Comparison of ENCODE assay signal across 13 mouse cellular contexts in the genomic region with DNA sequence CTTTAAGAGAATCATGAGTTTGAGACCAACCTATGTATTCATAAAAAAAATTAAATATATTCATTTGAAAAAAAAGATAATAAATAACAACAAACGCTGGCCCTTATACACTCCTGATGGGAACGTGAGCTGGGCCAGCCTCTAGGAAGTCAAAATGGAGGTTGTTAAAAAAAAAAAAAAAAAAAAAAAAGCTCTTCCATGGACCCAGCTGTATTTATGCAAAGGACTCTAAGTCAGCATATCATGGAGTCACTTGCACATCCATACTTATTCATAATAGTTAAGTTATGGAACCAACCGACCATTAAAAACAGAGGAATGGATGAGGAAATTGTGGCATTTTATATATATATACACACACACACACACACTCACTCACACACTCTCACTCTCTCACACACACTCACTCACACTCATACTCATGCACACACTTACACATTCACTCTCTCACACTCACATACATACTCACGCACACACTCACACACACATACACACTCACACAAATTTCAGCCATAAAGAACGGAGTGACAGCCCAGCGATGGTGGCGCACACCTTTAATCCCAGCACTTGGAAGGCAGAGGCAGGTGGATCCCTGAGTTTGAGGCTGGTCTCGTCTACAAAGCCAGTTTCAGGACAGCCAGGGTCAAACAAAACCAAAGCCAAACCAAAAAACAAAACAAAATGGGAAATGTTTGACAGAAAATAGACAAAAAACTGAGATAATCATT. TPM values are rescaled to one million over a fixed set of nuclear protein-coding genes. Genes with fewer than 3 reads are reported as not detected.
DNase-seq lines count a peak whose midpoint lies in the region; ATAC-seq and TF ChIP-seq lines count a peak whose summit lies in the region.
"Had no signal": no experiment of that assay in that cellular context is flagged by ENCODE, and none has a peak within 500 bp of the region (broad histone marks: within the 10 kb centered on the region; RNA-seq: fewer than 3 reads in every experiment).

No protein-coding gene starts in this region.

- no peak overlapping the region; the same call in 1 of the 2 replicates for H3K4me3 ChIP-seq in left cerebral cortex, adult 2 months
- peak overlapping the region; percentile 32 for H3K4me3 ChIP-seq in thymus, adult 2 months (ENCODE audit: control insufficient read depth, insufficient read depth, low read length)
- peak overlapping the region; percentile 53 for H3K4me3 ChIP-seq in small intestine, adult 2 months (ENCODE audit: low read depth, low read length)
- no peak overlapping the region for H3K4me3 ChIP-seq in hindbrain, embryonic 14.5 days (replicated peaks; ENCODE audit: low read length)
- H3K4me3 ChIP-seq: limb, embryonic 13.5 days; neural tube, embryonic 13.5 days had no signal

- H3K4me1 ChIP-seq in thymus, adult 2 months (replicated peaks; ENCODE audit: control insufficient read depth, insufficient read depth, low read length) = peaks cover 10% of the 10 kb centered on the region
- H3K4me1 ChIP-seq in small intestine, adult 2 months (ENCODE audit: control insufficient read depth, insufficient read depth, insufficient read length, low read length) = peaks cover 6% of the 10 kb centered on the region; the same call in 1 of the 2 replicates
- no peaks in the 10 kb centered on the region for H3K4me1 ChIP-seq in hindbrain, embryonic 14.5 days (replicated peaks; ENCODE audit: control insufficient read depth, insufficient read depth, low read length)
- H3K4me1 ChIP-seq: neural tube, embryonic 13.5 days had no signal

- H3K27ac ChIP-seq in left cerebral cortex, adult 2 months = peak overlapping the region; percentile 4; the same call in 1 of the 2 replicates
- H3K27ac ChIP-seq in thymus, adult 2 months (ENCODE audit: control insufficient read depth, insufficient read depth, low read length) = peak overlapping the region; percentile 81
- peak overlapping the region; percentile 96 for H3K27ac ChIP-seq in small intestine, adult 2 months (ENCODE audit: insufficient read depth, low read depth, low read length)
- no peak overlapping the region for H3K27ac ChIP-seq in hindbrain, embryonic 14.5 days
- H3K27ac ChIP-seq: hindbrain, postnatal 0 days; limb, embryonic 13.5 days; neural tube, embryonic 13.5 days had no signal

- TF ChIP-seq POLR2A in thymus, adult 2 months (IDR thresholded peaks at IDR 0.05; ENCODE audit: control insufficient read depth, extremely low read depth, insufficient read depth, low read length, poor library complexity) = no peak
- TF ChIP-seq POLR2A in small intestine, adult 2 months (IDR thresholded peaks at IDR 0.05; ENCODE audit: low read depth, low read length) = no peak

- no peak overlapping the region for H3K4me2 ChIP-seq in hindbrain, embryonic 14.5 days (replicated peaks)
- H3K4me2 ChIP-seq: limb, embryonic 13.5 days; neural tube, embryonic 13.5 days had no signal

- TF ChIP-seq CTCF in left cerebral cortex, adult 2 months (IDR thresholded peaks at IDR 0.05) = no peak
- TF ChIP-seq CTCF in thymus, adult 2 months (IDR thresholded peaks at IDR 0.05; ENCODE audit: borderline replicate concordance, control insufficient read depth, extremely low read depth, insufficient read depth, low read length, poor library complexity) = no peak
- no peak for TF ChIP-seq CTCF in small intestine, adult 2 months (IDR thresholded peaks at IDR 0.05; ENCODE audit: extremely low read depth, insufficient read length, insufficient replicate concordance, low read depth, low read length)

- H3K9ac ChIP-seq in hindbrain, embryonic 14.5 days = no peak overlapping the region
- H3K9ac ChIP-seq: limb, embryonic 13.5 days; neural tube, embryonic 13.5 days had no signal

- no peaks in the 10 kb centered on the region for H3K27me3 ChIP-seq in thymus, adult 2 months (ENCODE audit: control insufficient read depth, insufficient read depth, low read length)
- no peaks in the 10 kb centered on the region for H3K27me3 ChIP-seq in small intestine, adult 2 months (ENCODE audit: control insufficient read depth, insufficient read depth, low read length)
- no peaks in the 10 kb centered on the region for H3K27me3 ChIP-seq in hindbrain, embryonic 14.5 days (ENCODE audit: control insufficient read depth, insufficient read depth, low read length)
- H3K27me3 ChIP-seq: limb, embryonic 13.5 days; neural tube, embryonic 13.5 days had no signal

- peak; percentile 52 for DNase-seq in CD4-positive, CD25-positive, alpha-beta regulatory T cell, adult 2 months (ENCODE audit: low read depth, low spot score)
- DNase-seq in left cerebral cortex, adult 2 months (ENCODE audit: extremely low spot score in 1 of 2, low spot score in 2 of 2) = no peak
- DNase-seq in left cerebral cortex, postnatal 36 days (ENCODE audit: low spot score in 2 of 2) = no peak
- no peak for DNase-seq in thymus, adult 2 months
- DNase-seq in thymus, postnatal 14 days = no peak
- no peak for DNase-seq in hindbrain, embryonic 14.5 days (ENCODE audit: low spot score)
- DNase-seq: retina, postnatal 1 day had no signal

- intact Hi-C loops in left cerebral cortex, adult 2 months (cut with DNase I) = no loop called here
- intact Hi-C loops in left cerebral cortex, postnatal 36 days (cut with DNase I) = no loop called here

- 0 out of 2 replicates have a peak, but pooled peaks cover 3% of the 10 kb centered on the region for H3K9me3 ChIP-seq in hindbrain, embryonic 14.5 days (ENCODE audit: control insufficient read depth, low read length)
- H3K9me3 ChIP-seq: neural tube, embryonic 13.5 days had no signal

- no peak for ATAC-seq in CD4-positive, CD25-positive, alpha-beta regulatory T cell, adult 4 months
- ATAC-seq in hindbrain, embryonic 14.5 days (ENCODE audit: low FRiP score) = no peak
- ATAC-seq: forebrain, embryonic 16.5 days; hindbrain, postnatal 0 days had no signal

- peaks cover 7% of the 10 kb centered on the region for H3K36me3 ChIP-seq in thymus, adult 2 months (ENCODE audit: control insufficient read depth, insufficient read depth, low read length)
- peaks cover 5% of the 10 kb centered on the region for H3K36me3 ChIP-seq in small intestine, adult 2 months (ENCODE audit: control insufficient read depth, insufficient read depth, low read length)
- H3K36me3 ChIP-seq in hindbrain, embryonic 14.5 days (replicated peaks; ENCODE audit: control insufficient read depth, insufficient read depth) = no peaks in the 10 kb centered on the region
- H3K36me3 ChIP-seq: neural tube, embryonic 13.5 days had no signal

- WGBS in thymus, adult 2 months = 63% methylated on average over 8 of the region's 8 CpGs
- WGBS in small intestine, adult 2 months = 61% methylated on average over 8 of the region's 8 CpGs
- 92% methylated on average over 8 of the region's 8 CpGs for WGBS in hindbrain, embryonic 14.5 days

RNA-seq across cellular contexts. Expression of a gene that starts 6.5 kb away (rescaled TPM):
- 100 to 1,000 TPM; 197 to 203 TPM for polyA plus RNA-seq in CD4-positive, CD25-positive, alpha-beta regulatory T cell, adult 4 months (2017; shearing (Covaris generic))
- total RNA-seq in left cerebral cortex, adult 2 months (2021) = 1 to 10 TPM; 1.8 to 2.9 TPM
- 1 to 10 TPM; 2.5 to 2.6 TPM for total RNA-seq in left cerebral cortex, postnatal 36 days (2021)
- 12.0 and 12.3 TPM in 2 replicates for polyA plus RNA-seq in thymus, adult 2 months (2012; rRNA removed)
- 4.1 and 9.4 TPM in 2 replicates for polyA plus RNA-seq in small intestine, adult 2 months (2012; rRNA removed)
- polyA plus RNA-seq in hindbrain, embryonic 14.5 days (2014; fragmentation: Nextera tagmentation; extraction: Ambion mirVana) = 5.5 and 6.2 TPM in 2 replicates

Comparison
In these comparisons a context has a peak if more than half of its experiments do, and no peak if none do; other contexts are left out.
1. H3K4me3 ChIP-seq: peak in thymus, adult 2 months (single experiment) and small intestine, adult 2 months (single experiment); none in left cerebral cortex, adult 2 months (single experiment) and hindbrain, embryonic 14.5 days (single experiment).
2. RNA of a gene that starts 6.5 kb away (polyA plus RNA-seq): 197 to 203 TPM in CD4-positive, CD25-positive, alpha-beta regulatory T cell, adult 4 months; 12.0 to 12.3 TPM in thymus, adult 2 months, 4.1 to 9.4 TPM in small intestine, adult 2 months and 5.5 to 6.2 TPM in hindbrain, embryonic 14.5 days; every median in the first group is over 10 times any median in the second.